In genomic region chr11:80302046-80302390, GRCm38 (mm10) we compare ENCODE assay signal across 9 mouse cellular contexts. TPM values are rescaled to one million over a fixed set of nuclear protein-coding genes. Genes with fewer than 3 reads are reported as not detected.
A peak's percentile ranks its signal among the peaks of the same experiment; 100 is the strongest.
DNase-seq lines count a peak whose midpoint lies in the region; ATAC-seq lines count a peak whose summit lies in the region.
"Had no signal": no experiment of that assay in that cellular context is flagged by ENCODE, and none has a peak within 500 bp of the region (broad histone marks: within the 10 kb centered on the region; RNA-seq: fewer than 3 reads in every experiment).

No protein-coding gene starts in this region.

- H3K4me2 ChIP-seq in heart, embryonic 13.5 days = peak overlapping the region; percentile 100
- H3K4me2 ChIP-seq in hindbrain, embryonic 11.5 days (replicated peaks; ENCODE audit: low read depth, low read length) = peak overlapping the region; percentile 98

- no peak for DNase-seq in heart, adult 9 months (ENCODE audit: low spot score in 2 of 2)
- DNase-seq in ES-CJ7 (ENCODE audit: low read depth, low spot score) = peak; percentile 25
- DNase-seq in hindbrain, embryonic 11.5 days (ENCODE audit: low spot score) = no peak
- DNase-seq in midbrain, embryonic 10.5 days (ENCODE audit: low spot score) = no peak
- DNase-seq in spleen, postnatal 4 days (ENCODE audit: low spot score in 2 of 2) = no peak
- DNase-seq in layer of hippocampus, adult 11-12 months (ENCODE audit: low spot score) = no peak

- WGBS in heart, embryonic 13.5 days = under 1% methylated on average over 9 of the region's 9 CpGs
- WGBS in hindbrain, embryonic 11.5 days = under 1% methylated on average over 9 of the region's 9 CpGs
- 1% methylated on average over 9 of the region's 9 CpGs for WGBS in midbrain, embryonic 10.5 days

- ATAC-seq in heart, embryonic 13.5 days (ENCODE audit: extremely low read depth, insufficient number of reproducible peaks, low FRiP score, low TSS enrichment) = no peak
- ATAC-seq in hindbrain, embryonic 11.5 days (ENCODE audit: low FRiP score) = peak; percentile 11; the same call in 1 of the 2 replicates
- no peak for ATAC-seq in activated CD4-positive, CD25-positive, alpha-beta regulatory T cell, adult 4 months

- H3K9ac ChIP-seq in heart, embryonic 13.5 days = peak overlapping the region; percentile 80
- H3K9ac ChIP-seq in hindbrain, embryonic 11.5 days (ENCODE audit: low read depth, low read length) = peak overlapping the region; percentile 83

- H3K4me3 ChIP-seq in heart, embryonic 13.5 days = peak overlapping the region; percentile 70
- H3K4me3 ChIP-seq in hindbrain, embryonic 11.5 days (ENCODE audit: low read depth, low read length) = peak overlapping the region; percentile 78
- H3K4me3 ChIP-seq in midbrain, embryonic 10.5 days = peak overlapping the region; percentile 77
- H3K4me3 ChIP-seq: erythroblast, embryonic 14.5 days had no signal

- no peaks in the 10 kb centered on the region for H3K36me3 ChIP-seq in heart, embryonic 13.5 days
- no peaks in the 10 kb centered on the region for H3K36me3 ChIP-seq in hindbrain, embryonic 11.5 days (ENCODE audit: control insufficient read depth, insufficient read depth, low read length)
- H3K36me3 ChIP-seq in midbrain, embryonic 10.5 days = peaks cover 29% of the 10 kb centered on the region

- H3K9me3 ChIP-seq in heart, embryonic 13.5 days = 0 out of 2 replicates have a peak, but pooled peaks cover 2% of the 10 kb centered on the region
- H3K9me3 ChIP-seq in hindbrain, embryonic 11.5 days (ENCODE audit: control insufficient read depth, low read length) = no peaks in the 10 kb centered on the region
- H3K9me3 ChIP-seq in midbrain, embryonic 10.5 days (replicated peaks) = peaks cover 6% of the 10 kb centered on the region

- H3K4me1 ChIP-seq in heart, embryonic 13.5 days = peaks cover 34% of the 10 kb centered on the region
- peaks cover 4% of the 10 kb centered on the region; the same call in 1 of the 2 replicates for H3K4me1 ChIP-seq in hindbrain, embryonic 11.5 days (replicated peaks; ENCODE audit: control insufficient read depth, insufficient read depth, low read length)
- peaks cover 53% of the 10 kb centered on the region for H3K4me1 ChIP-seq in midbrain, embryonic 10.5 days

- H3K27ac ChIP-seq in heart, embryonic 13.5 days (replicated peaks) = no peak overlapping the region
- H3K27ac ChIP-seq in hindbrain, embryonic 11.5 days (ENCODE audit: low read depth, low read length) = peak overlapping the region; percentile 60
- H3K27ac ChIP-seq in midbrain, embryonic 10.5 days (replicated peaks) = peak overlapping the region; percentile 93

- H3K27me3 ChIP-seq in heart, embryonic 13.5 days (replicated peaks) = peaks cover 74% of the 10 kb centered on the region
- no peaks in the 10 kb centered on the region; the same call in 1 of the 2 replicates for H3K27me3 ChIP-seq in hindbrain, embryonic 11.5 days (ENCODE audit: control insufficient read depth, insufficient read depth, low read length)
- peaks cover 62% of the 10 kb centered on the region for H3K27me3 ChIP-seq in midbrain, embryonic 10.5 days (ENCODE audit: low read depth, poor library complexity, severe bottlenecking)

RNA-seq across cellular contexts. Expression of gene Rhbdl3, which starts 1.3 kb away (rescaled TPM):
- polyA plus RNA-seq in heart, embryonic 13.5 days (2015; fragmentation: Nextera tagmentation; extraction: Ambion mirVana) = 0.71 and 0.79 TPM in 2 replicates
- 13.4 and 16.4 TPM in 2 replicates for polyA plus RNA-seq in hindbrain, embryonic 11.5 days (2014; fragmentation: Nextera tagmentation; extraction: Ambion mirVana)
- 12.6 and 14.7 TPM in 2 replicates for polyA plus RNA-seq in midbrain, embryonic 10.5 days (2016; fragmentation: Nextera tagmentation; extraction: Ambion mirVana)
- polyA plus RNA-seq in activated CD4-positive, CD25-positive, alpha-beta regulatory T cell, adult 4 months (2017; shearing (Covaris generic)) = under 1 TPM; 0.17 to 0.48 TPM
- polyA plus RNA-seq: erythroblast, embryonic 14.5 days had no signal
